Mouse (Mus musculus) forebrain, postnatal 0 days (tissue): Measurements from ENCODE around the gene Hmmr. TPM values are rescaled to one million over a fixed set of nuclear protein-coding genes. Genes with fewer than 3 reads are reported as not detected.

ENCODE experiments used
- ATAC-seq: fragments of 200-750 bp; cut with Nextera tagmentation; 2 replicates; pipeline ENCODE4 v1.8.0; 2017; ENCODE audit warnings: mild to moderate bottlenecking, moderate library complexity
- DNase-seq: peaks from one replicate; pipeline ENCODE4 v3.0.0-alpha.2; 2015
- H3K27ac ChIP-seq: fragments of 300-500 bp; sonication (generic); 2 replicates; pipeline ENCODE4 v1.5.1; 2014; ENCODE audit warnings: low read depth, mild to moderate bottlenecking, antibody characterized with exemption, low read length, moderate library complexity, mixed read lengths
- H3K27me3 ChIP-seq: fragments of 300-500 bp; sonication (generic); 2 replicates; pipeline ENCODE4 v1.6.1; 2014; ENCODE audit warnings: mild to moderate bottlenecking, low read length, mixed read lengths; ENCODE audit not compliant: insufficient read depth
- H3K36me3 ChIP-seq: fragments of 300-500 bp; sonication (generic); 2 replicates; pipeline ENCODE4 v1.6.1; 2014; ENCODE audit warnings: mild to moderate bottlenecking, moderate library complexity; ENCODE audit not compliant: insufficient read depth
- H3K4me1 ChIP-seq: fragments of 300-500 bp; sonication (generic); 2 replicates; pipeline ENCODE4 v1.6.1; 2014; ENCODE audit warnings: antibody characterized with exemption; ENCODE audit not compliant: insufficient read depth
- H3K4me2 ChIP-seq: fragments of 300-500 bp; sonication (generic); 2 replicates; pipeline ENCODE4 v1.6.1; 2014; ENCODE audit warnings: low read depth, mild to moderate bottlenecking, moderate library complexity
- H3K4me3 ChIP-seq: fragments of 300-500 bp; sonication (generic); 2 replicates; pipeline ENCODE4 v1.5.1; 2014; ENCODE audit warnings: low read depth, low read length, mixed read lengths
- H3K9ac ChIP-seq: fragments of 300-500 bp; sonication (generic); 2 replicates; pipeline ENCODE4 v1.6.1; 2014; ENCODE audit warnings: mild to moderate bottlenecking
- H3K9me3 ChIP-seq: fragments of 300-500 bp; sonication (generic); 2 replicates; pipeline ENCODE4 v1.6.1; 2016; ENCODE audit warnings: low read length
- CTCF ChIP-seq: sonication (generic); IDR thresholded peaks from 2 replicates; pipeline ENCODE4 v1.5.1; 2016; ENCODE audit warnings: antibody characterized with exemption, control low read depth, low read depth
- WGBS: fragments of 180-500 bp; shearing (Covaris S2); extraction: QIAGEN DNeasy Blood & Tissue Kit; methylation state at CpG from one replicate; pipeline ENCODE4 v1.1.7; 2014; 5-methylcytosine and 5-hydroxymethylcytosine counted together
- polyA plus RNA-seq: library from polyadenylated mRNA; unstranded; fragments of >200 nt; fragmentation: Nextera tagmentation; extraction: Ambion mirVana; gene quantifications from 2 replicates; pipeline ENCODE4 v1.2.1, GENCODE M21; 2015
- total RNA-seq: library from RNA; depleted of rRNA; stranded (reverse); fragments of >200 nt; gene quantifications from 2 replicates; pipeline ENCODE4 v1.2.3, GENCODE M21; 2014; rRNA removed

The Hmmr gene
- total RNA-seq: 3.0 and 6.4 TPM in 2 replicates
- polyA plus RNA-seq: 4.3 and 4.6 TPM in 2 replicates

- Histone ChIP-seq H3K9me3 (no peaks in the 10 kb centered on the region), H3K4me3 (peak within 1 kb of the TSS; percentile 90), H3K36me3 (peaks cover 18% of the 10 kb centered on the region), H3K27ac (peak within 1 kb of the TSS; percentile 54), H3K4me1 (peaks cover 8% of the 10 kb centered on the region; the same call in 1 of the 2 replicates), H3K27me3 (no peaks in the 10 kb centered on the region), H3K4me2 (peak within 1 kb of the TSS; percentile 93), H3K9ac (peak within 1 kb of the TSS; percentile 84)
- TF ChIP-seq CTCF: no peak
- WGBS: 1% methylated on average over 52 of the region's 52 CpGs
- DNase-seq (peak; percentile 98), ATAC-seq (peak; percentile 99)
These were observed at the start of gene Hmmr, which contains the start of gene Nudcd2 for GRCm38 (mm10) chr11:40733339-40734174. TSS of gene Hmmr (minus strand) at chr11:40733422. TSS of gene Nudcd2 (plus strand) at chr11:40733667.

- Histone ChIP-seq H3K36me3 (no peaks in the 10 kb centered on the region), H3K27ac (no peak overlapping the region), H3K27me3 (no peaks in the 10 kb centered on the region), H3K4me3 (no peak overlapping the region), H3K4me1 (no peaks in the 10 kb centered on the region), H3K4me2 (no peak overlapping the region), H3K9me3 (no peaks in the 10 kb centered on the region), H3K9ac (no peak overlapping the region)
- WGBS: 40% methylated on average over 2 of the region's 2 CpGs
- ATAC-seq (no peak), DNase-seq (no peak)
- TF ChIP-seq CTCF: no peak
These were observed 48.6 kb upstream of the Hmmr start for GRCm38 (mm10) chr11:40781857-40782256.

GRCm38 (mm10) chr11:40775315-40776269 is 42.4 kb upstream of the Hmmr start:
- no peaks in the 10 kb centered on the region for H3K36me3 ChIP-seq
- no peaks in the 10 kb centered on the region for H3K9me3 ChIP-seq
- H3K4me1 ChIP-seq: no peaks in the 10 kb centered on the region
- H3K4me3 ChIP-seq: no peak overlapping the region
- ATAC-seq: peak; percentile 42; the same call in 1 of the 2 replicates
- 36% methylated on average over 12 of the region's 12 CpGs for WGBS
- no peak overlapping the region for H3K4me2 ChIP-seq
- TF ChIP-seq CTCF: peak; percentile 80
- H3K9ac ChIP-seq: no peak overlapping the region
- no peaks in the 10 kb centered on the region for H3K27me3 ChIP-seq
- no peak overlapping the region for H3K27ac ChIP-seq
- DNase-seq: peak; percentile 82

GRCm38 (mm10) chr11:40764690-40765089 is 31.5 kb upstream of the Hmmr start:
- DNase-seq: no peak
- H3K4me2 ChIP-seq: no peak overlapping the region
- no peaks in the 10 kb centered on the region for H3K36me3 ChIP-seq
- no peak overlapping the region for H3K9ac ChIP-seq
- ATAC-seq: no peak
- no peak for TF ChIP-seq CTCF
- WGBS: 82% methylated on average over 4 of the region's 4 CpGs
- no peak overlapping the region for H3K27ac ChIP-seq
- H3K9me3 ChIP-seq: no peaks in the 10 kb centered on the region
- H3K4me1 ChIP-seq: no peaks in the 10 kb centered on the region
- H3K4me3 ChIP-seq: no peak overlapping the region
- no peaks in the 10 kb centered on the region for H3K27me3 ChIP-seq

GRCm38 (mm10) chr11:40763395-40763794 is 30.2 kb upstream of the Hmmr start:
- H3K4me2 ChIP-seq: no peak overlapping the region
- H3K9me3 ChIP-seq: no peaks in the 10 kb centered on the region
- H3K9ac ChIP-seq: no peak overlapping the region
- peak; percentile 42 for TF ChIP-seq CTCF
- H3K4me3 ChIP-seq: no peak overlapping the region
- WGBS: 24% methylated on average over 2 of the region's 2 CpGs
- ATAC-seq (no peak), DNase-seq (no peak)
- H3K36me3 ChIP-seq: no peaks in the 10 kb centered on the region
- H3K27me3 ChIP-seq: no peaks in the 10 kb centered on the region
- no peak overlapping the region for H3K27ac ChIP-seq
- no peaks in the 10 kb centered on the region for H3K4me1 ChIP-seq

GRCm38 (mm10) chr11:40759896-40760295 is 26.7 kb upstream of the Hmmr start:
- Histone ChIP-seq H3K4me1 (no peaks in the 10 kb centered on the region), H3K27me3 (no peaks in the 10 kb centered on the region), H3K36me3 (no peaks in the 10 kb centered on the region), H3K4me3 (no peak overlapping the region), H3K4me2 (no peak overlapping the region), H3K27ac (no peak overlapping the region), H3K9ac (no peak overlapping the region), H3K9me3 (no peaks in the 10 kb centered on the region)
- DNase-seq (no peak), ATAC-seq (no peak)
- no peak for TF ChIP-seq CTCF
- 75% methylated on average over 8 of the region's 8 CpGs for WGBS
